Mouse (Mus musculus) kidney, postnatal 0 days (tissue): ENCODE measurements around the gene Fbxl17. TPM values are rescaled to one million over a fixed set of nuclear protein-coding genes. Genes with fewer than 3 reads are reported as not detected.

Experiments used
- ATAC-seq: fragments of 200-750 bp; cut with Nextera tagmentation; replicated peaks from 2 replicates; pipeline ENCODE4 v1.8.0; 2017; ENCODE audit warnings: low read depth, moderate number of reproducible peaks, moderate TSS enrichment, moderate library complexity; ENCODE audit not compliant: low FRiP score
- DNase-seq: peaks from one replicate; pipeline ENCODE4 v3.0.0-alpha.2; 2016; ENCODE audit warnings: low spot score
- H3K27ac ChIP-seq: fragments of 300-500 bp; sonication (generic); 2 replicates; pipeline ENCODE4 v1.5.1; 2014; ENCODE audit warnings: mild to moderate bottlenecking
- H3K27me3 ChIP-seq: fragments of 300-500 bp; sonication (generic); 2 replicates; pipeline ENCODE4 v1.6.1; 2014; ENCODE audit warnings: low read length, mixed read lengths; ENCODE audit not compliant: insufficient read depth
- H3K36me3 ChIP-seq: fragments of 300-500 bp; sonication (generic); 2 replicates; pipeline ENCODE4 v1.6.1; 2014; ENCODE audit warnings: low read length, mixed read lengths; ENCODE audit not compliant: insufficient read depth
- H3K4me1 ChIP-seq: fragments of 300-500 bp; sonication (generic); replicated peaks from 2 replicates; pipeline ENCODE4 v1.6.1; 2014; ENCODE audit warnings: antibody characterized with exemption, low read length, mixed read lengths; ENCODE audit not compliant: insufficient read depth
- H3K4me2 ChIP-seq: fragments of 300-500 bp; sonication (generic); 2 replicates; pipeline ENCODE4 v1.6.1; 2014; ENCODE audit warnings: mild to moderate bottlenecking, low read length, moderate library complexity, mixed read lengths
- H3K4me3 ChIP-seq: fragments of 300-500 bp; sonication (generic); replicated peaks from 2 replicates; pipeline ENCODE4 v1.5.1; 2014; ENCODE audit warnings: low read depth, low read length
- H3K9ac ChIP-seq: fragments of 300-500 bp; sonication (generic); 2 replicates; pipeline ENCODE4 v1.6.1; 2014; ENCODE audit warnings: low read depth, low read length
- H3K9me3 ChIP-seq: fragments of 300-500 bp; sonication (generic); replicated peaks from 2 replicates; pipeline ENCODE4 v1.6.1; 2016; ENCODE audit warnings: low read length, inconsistent platforms, mixed read lengths
- CTCF ChIP-seq: IDR thresholded peaks from 2 replicates; pipeline ENCODE4 v1.5.1; 2016; ENCODE audit warnings: antibody characterized with exemption, low read depth, mild to moderate bottlenecking, moderate library complexity
- WGBS: fragments of 180-500 bp; shearing (Covaris S2); extraction: QIAGEN DNeasy Blood & Tissue Kit; methylation state at CpG from one replicate; pipeline ENCODE4 v1.1.7; 2014; 5-methylcytosine and 5-hydroxymethylcytosine counted together
- polyA plus RNA-seq: library from polyadenylated mRNA; unstranded; fragments of >200 nt; fragmentation: Nextera tagmentation; extraction: Ambion mirVana; gene quantifications from 2 replicates; pipeline ENCODE4 v1.2.1, GENCODE M21; 2015

Gene Fbxl17
- polyA plus RNA-seq, 1 experiment from 2014 or later, result 9.0 TPM

DNA sequence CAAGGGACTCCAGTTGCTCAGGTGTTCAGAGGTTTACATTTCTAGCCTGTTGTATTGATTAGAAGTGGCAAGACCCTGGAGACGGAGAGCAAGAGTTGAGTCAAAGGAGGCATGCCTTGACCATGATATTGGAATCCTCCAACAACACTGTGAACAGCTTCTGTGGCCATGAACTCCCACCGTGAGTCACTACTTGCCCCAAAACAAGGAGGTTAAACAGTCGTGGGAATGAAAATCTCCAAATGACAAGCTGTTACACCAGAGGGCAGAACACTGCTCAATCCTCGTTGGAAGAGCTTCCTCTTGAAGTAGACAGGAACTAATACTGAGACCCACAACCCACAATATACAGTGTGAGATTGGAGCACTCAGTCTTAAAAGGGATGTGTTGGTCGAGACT is 99.2 kb downstream of the Fbxl17 start:
- no peaks in the 10 kb centered on the region for H3K27me3 ChIP-seq
- TF ChIP-seq CTCF, result no peak
- ATAC-seq (no peak), DNase-seq (no peak)
- WGBS, result 81% methylated on average over 5 of the region's 5 CpGs
- no peak overlapping the region for H3K4me2 ChIP-seq
- H3K27ac ChIP-seq, result no peak overlapping the region
- no peak overlapping the region for H3K9ac ChIP-seq
- H3K4me3 ChIP-seq, result no peak overlapping the region
- H3K9me3 ChIP-seq, result no peaks in the 10 kb centered on the region
- H3K36me3 ChIP-seq, result no peaks in the 10 kb centered on the region
- peaks cover 14% of the 10 kb centered on the region; the same call in 1 of the 2 replicates for H3K4me1 ChIP-seq

DNA sequence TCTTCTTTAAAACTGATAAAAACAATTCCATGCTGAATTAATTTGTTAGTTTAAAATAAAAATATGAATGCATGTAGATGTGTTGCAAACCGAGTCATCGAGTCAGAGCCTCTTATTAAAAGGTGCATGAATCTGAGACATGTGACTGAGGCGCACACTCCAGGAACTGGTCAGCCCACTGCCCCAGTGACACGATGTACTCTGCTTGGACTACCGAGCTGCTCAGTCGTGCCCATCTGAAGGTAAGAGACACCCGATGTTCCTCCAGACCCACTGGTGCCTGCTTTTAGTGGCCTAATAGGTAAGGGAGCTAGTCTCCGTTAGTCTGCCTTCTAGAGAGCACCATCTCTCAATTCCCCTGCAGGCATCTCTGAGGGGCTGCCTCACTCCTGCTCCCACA is 100.0 kb downstream of the Fbxl17 start:
- no peak for TF ChIP-seq CTCF
- WGBS, result 84% methylated on average over 8 of the region's 8 CpGs
- no peaks in the 10 kb centered on the region for H3K9me3 ChIP-seq

GRCm38 (mm10) chr17:63391506-63391905 is 108.3 kb downstream of the Fbxl17 start:
- Histone ChIP-seq H3K27me3 (no peaks in the 10 kb centered on the region), H3K36me3 (no peaks in the 10 kb centered on the region), H3K9me3 (no peaks in the 10 kb centered on the region), H3K4me3 (no peak overlapping the region), H3K27ac (no peak overlapping the region), H3K4me1 (no peaks in the 10 kb centered on the region), H3K9ac (no peak overlapping the region), H3K4me2 (no peak overlapping the region)
- 63% methylated on average over 4 of the region's 4 CpGs for WGBS
- ATAC-seq, result no peak
- TF ChIP-seq CTCF, result no peak
- DNase-seq, result no peak

More for the DNA sequence above, 100.0 kb downstream of the Fbxl17 start:
- Histone ChIP-seq H3K4me1 (peaks cover 14% of the 10 kb centered on the region; the same call in 1 of the 2 replicates), H3K27me3 (no peaks in the 10 kb centered on the region), H3K36me3 (no peaks in the 10 kb centered on the region), H3K4me3 (no peak overlapping the region), H3K4me2 (no peak overlapping the region), H3K9ac (no peak overlapping the region), H3K27ac (no peak overlapping the region)
- DNase-seq (no peak), ATAC-seq (no peak)

DNA sequence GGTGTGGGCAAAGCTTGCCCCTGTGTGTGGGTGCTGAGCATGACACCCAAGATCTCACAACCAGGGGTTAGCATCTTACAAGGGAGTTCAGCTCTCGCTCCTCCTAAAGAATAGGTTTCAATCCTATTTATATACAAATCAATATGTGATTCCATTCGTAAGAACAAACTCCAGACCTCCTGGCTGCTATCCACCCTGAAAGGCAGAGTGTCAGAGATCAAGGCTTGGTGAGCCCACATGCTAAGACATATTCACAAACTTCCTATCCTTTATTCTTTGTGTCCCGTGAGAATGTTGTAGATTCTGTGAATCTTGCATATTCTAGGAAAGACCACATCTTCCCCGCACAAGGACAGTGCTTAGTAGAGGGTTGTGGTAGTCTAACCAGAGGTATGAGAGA is 108.9 kb downstream of the Fbxl17 start:
- Histone ChIP-seq H3K27ac (no peak overlapping the region), H3K36me3 (no peaks in the 10 kb centered on the region), H3K9me3 (no peaks in the 10 kb centered on the region), H3K4me1 (no peaks in the 10 kb centered on the region), H3K4me3 (no peak overlapping the region), H3K27me3 (no peaks in the 10 kb centered on the region), H3K9ac (no peak overlapping the region), H3K4me2 (no peak overlapping the region)
- 86% methylated on average over 4 of the region's 4 CpGs for WGBS
- DNase-seq, result no peak
- no peak for TF ChIP-seq CTCF
- ATAC-seq, result no peak

- TF ChIP-seq CTCF, result no peak
- Histone ChIP-seq H3K27ac (no peak overlapping the region), H3K4me3 (no peak overlapping the region), H3K4me2 (no peak overlapping the region), H3K9ac (no peak overlapping the region), H3K27me3 (no peaks in the 10 kb centered on the region), H3K4me1 (no peaks in the 10 kb centered on the region), H3K9me3 (no peaks in the 10 kb centered on the region; the same call in 1 of the 2 replicates), H3K36me3 (no peaks in the 10 kb centered on the region)
- WGBS, result 81% methylated on average over 3 of the region's 3 CpGs
- DNase-seq, result no peak
- ATAC-seq, result no peak
These were observed 128.8 kb downstream of the Fbxl17 start for GRCm38 (mm10) chr17:63370977-63371376.

GRCm38 (mm10) chr17:63369631-63370310 is 130.0 kb downstream of the Fbxl17 start:
- 58% methylated on average over 8 of the region's 8 CpGs for WGBS

DNA sequence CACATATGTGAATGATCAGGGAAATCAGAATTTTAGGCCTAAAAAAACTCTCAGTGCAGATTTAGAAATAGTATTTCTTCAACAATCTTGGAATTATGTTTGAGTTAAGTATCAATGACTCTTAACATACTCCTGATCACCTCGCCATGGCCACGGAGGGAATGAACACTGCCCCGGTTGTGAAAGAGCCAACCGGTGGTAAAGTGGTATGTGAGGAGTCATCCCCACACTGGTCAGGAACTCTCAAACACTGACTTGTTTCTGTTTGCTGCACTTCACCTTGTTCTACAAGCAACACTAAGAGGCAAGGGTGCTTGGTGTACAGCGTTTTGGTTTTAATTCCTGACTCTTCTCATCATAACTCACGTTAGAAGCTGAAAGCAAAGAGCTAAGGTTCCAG is 132.3 kb downstream of the Fbxl17 start:
- DNase-seq, result no peak
- H3K4me1 ChIP-seq, result no peaks in the 10 kb centered on the region
- no peak for ATAC-seq
- H3K27ac ChIP-seq, result no peak overlapping the region
- 78% methylated on average over 6 of the region's 6 CpGs for WGBS
- no peak overlapping the region for H3K4me3 ChIP-seq
- no peaks in the 10 kb centered on the region for H3K9me3 ChIP-seq
- no peak overlapping the region for H3K4me2 ChIP-seq
- no peaks in the 10 kb centered on the region for H3K27me3 ChIP-seq
- no peak overlapping the region for H3K9ac ChIP-seq
- H3K36me3 ChIP-seq, result no peaks in the 10 kb centered on the region
- TF ChIP-seq CTCF, result no peak

More at GRCm38 (mm10) chr17:63369631-63370310, 130.0 kb downstream of the Fbxl17 start:
- no peaks in the 10 kb centered on the region for H3K27me3 ChIP-seq
- no peak for TF ChIP-seq CTCF
- ATAC-seq, result no peak
- H3K9me3 ChIP-seq, result no peaks in the 10 kb centered on the region
- peak; percentile 28 for DNase-seq
- no peak overlapping the region for H3K4me3 ChIP-seq
- no peak overlapping the region for H3K27ac ChIP-seq
- H3K4me1 ChIP-seq, result no peaks in the 10 kb centered on the region
- no peaks in the 10 kb centered on the region for H3K36me3 ChIP-seq
- no peak overlapping the region for H3K9ac ChIP-seq
- H3K4me2 ChIP-seq, result no peak overlapping the region
